Mouse (Mus musculus): ENCODE results near the gene Cenpa.

Cenpa gene

DNA sequence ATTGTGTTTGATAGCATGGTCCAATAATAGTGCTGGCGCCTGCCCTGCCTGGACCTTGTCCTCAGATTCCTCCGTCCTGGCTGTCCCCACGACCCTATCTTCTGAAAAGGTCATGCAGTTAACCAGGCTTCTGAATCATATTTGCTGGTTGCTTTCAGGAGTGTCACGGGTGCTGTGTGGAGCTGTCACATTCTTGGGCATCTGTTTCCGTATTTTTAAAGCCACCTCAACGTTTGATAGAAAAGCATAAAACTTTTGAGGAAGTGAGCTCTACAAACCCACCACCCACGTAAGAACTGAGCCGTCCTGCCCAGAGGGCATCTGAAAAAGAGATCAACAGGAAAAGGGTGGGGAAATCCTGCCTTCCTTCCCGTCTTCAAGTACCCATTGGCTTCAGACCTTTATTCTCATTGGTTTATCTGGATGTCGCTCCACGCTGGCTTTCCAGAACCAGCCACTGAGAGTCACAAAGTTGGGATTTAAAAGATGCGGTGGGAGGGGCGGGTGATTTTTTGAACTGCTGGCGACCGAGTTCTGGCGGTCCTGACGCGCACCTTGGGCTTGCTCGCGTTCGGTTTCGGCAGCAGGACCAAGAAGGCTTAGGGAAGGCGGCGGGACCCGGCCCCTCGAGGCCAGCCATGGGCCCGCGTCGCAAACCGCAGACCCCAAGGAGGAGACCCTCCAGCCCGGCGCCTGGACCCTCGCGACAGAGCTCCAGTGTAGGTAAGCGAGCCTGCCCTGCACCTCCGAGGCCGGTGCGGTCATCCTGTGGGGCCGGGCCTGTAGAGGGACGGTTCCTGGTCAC, at the start of gene Cenpa:
Gene Cenpa, plus strand, starts transcription at position 387 of the 805 bp plus-strand sequence.
- DNase-seq: peak; percentile 97

DNA sequence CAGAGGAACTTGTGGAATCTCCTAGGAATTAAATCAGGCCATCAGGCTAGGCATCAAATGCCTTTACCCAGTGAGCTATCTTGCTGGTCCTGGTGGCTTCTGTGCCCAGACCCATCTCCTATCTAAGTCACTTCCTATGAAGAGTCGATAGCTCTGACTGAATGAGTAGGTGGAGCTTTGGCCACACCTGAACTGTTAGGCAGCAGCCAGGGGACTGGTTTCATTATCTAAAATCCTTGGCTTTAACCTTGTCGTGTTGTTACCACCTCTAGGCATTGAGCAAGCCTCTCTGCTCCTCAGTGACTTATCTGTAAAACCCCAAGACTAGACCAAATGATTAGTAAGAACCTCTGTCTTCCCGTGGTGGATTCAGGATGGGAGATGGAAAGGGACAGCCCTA, 49.2 kb upstream of the Cenpa start:
- DNase-seq: no peak

DNA sequence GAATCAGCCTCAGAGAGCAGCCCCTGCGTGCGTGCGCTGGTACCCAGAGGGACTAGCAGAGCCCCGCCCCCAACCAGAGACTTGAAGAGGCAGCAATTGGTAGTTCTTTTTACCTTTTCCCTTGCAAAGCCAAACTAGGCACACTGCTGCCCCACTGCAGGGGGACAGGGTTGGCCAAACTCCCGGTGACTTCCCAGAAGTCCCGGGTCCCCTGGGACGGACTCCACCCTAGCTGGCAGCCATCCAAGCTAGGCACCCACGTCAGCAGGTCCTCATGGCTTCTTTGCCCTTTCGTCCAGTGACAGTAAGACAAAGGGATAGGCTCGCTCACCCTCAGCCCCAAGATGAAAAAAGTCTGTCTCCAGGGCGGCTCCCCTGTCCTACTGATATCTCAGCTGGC, 48.7 kb upstream of the Cenpa start:
- DNase-seq: peak; percentile 64

DNA sequence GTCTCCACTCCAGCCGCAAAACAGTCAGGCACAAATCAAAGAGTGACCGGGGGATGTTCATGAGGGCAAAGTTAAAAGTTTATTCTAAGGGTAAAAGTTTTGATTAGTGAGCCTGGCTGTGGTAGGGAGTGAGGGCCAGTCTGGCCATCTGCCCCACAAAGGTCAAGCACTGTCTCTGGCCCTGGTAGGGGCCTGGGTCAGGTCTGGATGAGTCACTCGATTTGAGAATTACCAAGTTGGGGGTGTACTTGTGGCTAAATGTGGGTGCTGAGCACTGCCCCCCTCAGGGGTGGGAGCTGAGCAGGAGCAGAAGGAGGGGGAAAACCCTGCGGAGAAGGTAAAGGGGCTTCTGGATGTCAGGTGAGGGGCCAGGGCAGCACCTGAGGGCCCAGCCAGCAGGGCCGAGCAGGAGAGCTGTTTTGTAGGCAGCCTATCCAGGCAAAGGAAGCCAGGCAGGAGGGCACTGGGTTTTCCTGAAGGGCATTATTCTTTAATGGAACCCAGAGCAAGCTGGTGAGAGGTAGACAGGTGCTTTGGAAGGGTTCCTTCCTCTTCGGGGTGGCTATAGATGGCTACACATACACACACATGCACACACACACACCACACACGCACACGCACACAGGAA, 48.1 kb upstream of the Cenpa start:
- no peak for DNase-seq

DNA sequence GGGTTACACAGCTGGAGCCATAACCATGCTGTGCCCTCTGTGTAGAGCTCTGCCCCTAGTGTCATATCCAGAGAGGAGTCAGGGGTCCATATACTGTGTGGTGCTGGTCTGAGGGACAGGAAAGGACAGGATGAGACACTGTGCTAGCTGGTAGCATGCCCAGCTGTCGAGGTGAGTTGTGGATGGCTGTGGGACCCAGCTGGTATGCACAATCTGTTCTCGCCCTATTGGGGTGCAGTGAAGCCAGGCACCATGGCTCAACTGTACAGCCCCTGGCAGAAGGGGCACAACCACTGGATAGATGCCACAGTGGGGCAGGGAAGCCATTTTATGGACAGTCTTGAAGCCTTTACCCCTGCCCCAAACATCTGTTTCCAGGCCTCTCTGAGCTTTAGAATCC, 47.4 kb upstream of the Cenpa start:
- DNase-seq: no peak

DNA sequence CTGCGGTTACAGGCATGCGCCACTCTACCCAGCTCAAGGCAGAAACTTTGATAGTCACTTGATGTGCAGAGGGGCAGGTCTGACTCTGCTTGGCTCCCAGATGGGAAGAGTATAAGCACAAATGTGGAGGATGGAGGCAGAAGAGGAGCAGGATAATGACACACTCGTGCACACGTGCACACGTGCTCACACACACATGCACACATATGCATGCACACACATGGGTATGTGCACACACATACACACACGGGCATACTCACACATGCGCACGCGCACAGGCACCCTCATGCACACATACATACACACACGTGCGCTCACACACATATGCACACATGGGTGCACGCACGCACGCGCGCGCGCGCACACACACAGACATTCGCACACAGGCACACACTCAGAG, 46.0 kb upstream of the Cenpa start:
- no peak for DNase-seq

DNA sequence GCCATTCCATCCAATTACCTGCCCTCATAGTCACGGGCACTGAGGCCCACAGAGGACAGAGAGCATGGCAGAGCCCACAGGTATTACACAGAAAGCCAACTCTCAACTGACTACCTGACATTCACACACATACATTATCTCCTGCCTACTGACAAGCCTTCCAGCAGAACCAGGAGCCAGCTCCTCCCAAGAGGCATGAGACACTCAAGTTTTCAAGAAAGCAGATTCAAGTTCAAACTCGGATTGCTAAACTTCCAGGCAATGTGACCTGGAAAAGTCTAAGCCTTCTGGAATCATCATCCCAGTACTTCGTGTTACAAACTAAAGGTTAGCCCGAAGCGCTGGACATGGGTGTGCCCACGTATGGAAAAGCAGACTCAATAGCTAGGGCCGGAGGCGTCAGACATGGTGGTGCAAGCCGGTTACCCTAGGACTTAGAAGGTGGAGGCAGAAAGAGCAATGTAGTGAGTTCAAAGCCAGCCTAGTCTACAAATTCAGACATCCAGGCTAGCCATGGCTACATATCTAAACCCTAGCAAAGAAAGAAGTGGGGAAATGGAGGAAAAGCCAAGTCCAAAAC, 45.3 kb upstream of the Cenpa start:
- DNase-seq: no peak

DNA sequence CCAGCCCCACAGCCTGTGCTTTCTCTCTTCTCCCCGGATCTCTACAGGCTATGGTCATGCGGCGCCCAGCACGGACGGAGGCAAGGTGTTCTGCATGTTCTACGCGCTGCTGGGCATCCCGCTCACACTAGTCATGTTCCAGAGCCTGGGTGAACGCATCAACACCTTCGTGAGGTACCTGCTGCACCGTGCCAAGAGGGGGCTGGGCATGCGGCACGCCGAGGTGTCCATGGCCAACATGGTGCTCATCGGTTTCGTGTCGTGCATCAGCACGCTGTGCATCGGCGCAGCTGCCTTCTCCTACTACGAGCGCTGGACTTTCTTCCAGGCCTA, 44.8 kb upstream of the Cenpa start:
- no peak for DNase-seq

DNA sequence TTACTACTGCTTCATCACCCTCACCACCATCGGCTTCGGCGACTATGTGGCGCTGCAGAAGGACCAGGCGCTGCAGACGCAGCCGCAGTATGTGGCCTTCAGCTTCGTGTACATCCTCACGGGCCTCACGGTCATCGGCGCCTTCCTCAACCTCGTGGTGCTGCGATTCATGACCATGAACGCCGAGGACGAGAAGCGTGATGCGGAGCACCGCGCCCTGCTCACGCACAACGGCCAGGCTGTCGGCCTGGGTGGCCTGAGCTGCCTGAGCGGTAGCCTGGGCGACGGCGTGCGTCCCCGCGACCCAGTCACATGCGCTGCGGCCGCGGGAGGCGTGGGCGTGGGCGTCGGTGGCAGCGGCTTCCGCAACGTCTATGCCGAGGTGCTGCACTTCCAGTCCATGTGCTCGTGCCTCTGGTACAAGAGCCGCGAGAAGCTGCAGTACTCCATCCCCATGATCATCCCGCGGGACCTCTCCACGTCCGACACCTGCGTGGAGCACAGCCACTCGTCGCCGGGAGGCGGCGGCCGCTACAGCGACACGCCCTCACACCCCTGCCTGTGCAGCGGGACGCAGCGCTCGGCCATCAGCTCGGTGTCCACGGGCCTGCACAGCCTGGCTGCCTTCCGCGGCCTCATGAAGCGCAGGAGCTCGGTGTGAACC, 44.3 kb upstream of the Cenpa start:
- peak; percentile 32 for DNase-seq

DNA sequence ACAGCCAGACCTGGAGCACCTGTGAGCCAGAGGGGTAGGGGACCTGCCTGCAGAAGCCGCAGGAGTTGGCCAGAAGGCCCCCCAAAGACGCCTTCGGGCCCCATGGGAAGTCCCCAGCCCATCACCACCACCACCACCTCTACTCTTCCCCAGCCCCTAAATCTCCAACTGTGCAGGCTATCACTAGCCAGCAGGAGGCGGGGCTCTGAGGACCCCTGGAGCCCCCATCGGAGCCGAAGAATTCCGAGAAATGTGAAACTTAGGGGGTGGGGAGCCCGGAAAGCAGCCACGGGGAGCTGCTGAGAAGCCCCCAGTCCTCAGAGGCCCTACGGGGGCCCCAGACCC, 43.8 kb upstream of the Cenpa start:
- DNase-seq: no peak

DNA sequence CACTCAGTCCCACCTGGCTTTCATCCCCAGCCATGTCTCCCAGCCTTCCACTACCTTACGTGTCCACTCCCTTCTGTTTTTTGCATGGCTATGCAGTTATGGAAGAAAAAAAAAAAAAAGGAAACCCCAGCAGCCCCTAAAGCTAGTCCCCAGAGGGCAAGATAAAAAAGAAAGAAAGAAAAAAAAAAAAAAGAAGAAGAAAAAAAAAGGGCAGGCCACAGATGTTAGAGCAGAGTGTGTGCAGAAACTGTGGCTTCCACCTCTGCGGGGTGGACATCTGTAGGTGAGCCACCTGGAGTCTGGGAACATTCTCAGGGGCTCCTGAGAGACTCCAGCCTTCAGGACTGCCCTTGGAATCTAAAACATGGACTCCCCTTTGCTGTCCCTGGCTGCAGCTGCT, 43.2 kb upstream of the Cenpa start:
- DNase-seq: no peak

DNA sequence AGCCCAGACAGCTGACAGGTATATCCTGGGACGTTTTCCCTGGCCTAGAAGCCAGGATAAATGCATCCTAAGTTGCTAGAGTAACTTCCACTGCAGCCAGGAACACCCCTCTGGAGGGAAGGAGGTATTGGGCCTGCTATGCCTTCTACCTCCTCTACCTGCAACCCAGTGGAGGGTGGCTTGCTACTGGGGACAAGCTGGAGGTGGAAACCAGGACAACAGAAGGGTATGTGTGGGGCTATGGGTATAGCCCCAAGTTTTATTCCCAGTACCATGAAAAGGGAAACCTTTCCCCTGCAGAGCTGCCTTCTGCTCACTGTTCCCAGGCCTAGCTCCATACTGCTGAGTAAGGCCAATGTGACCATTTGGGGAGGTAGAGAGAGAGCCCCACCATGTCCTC, 42.3 kb upstream of the Cenpa start:
- DNase-seq: no peak

DNA sequence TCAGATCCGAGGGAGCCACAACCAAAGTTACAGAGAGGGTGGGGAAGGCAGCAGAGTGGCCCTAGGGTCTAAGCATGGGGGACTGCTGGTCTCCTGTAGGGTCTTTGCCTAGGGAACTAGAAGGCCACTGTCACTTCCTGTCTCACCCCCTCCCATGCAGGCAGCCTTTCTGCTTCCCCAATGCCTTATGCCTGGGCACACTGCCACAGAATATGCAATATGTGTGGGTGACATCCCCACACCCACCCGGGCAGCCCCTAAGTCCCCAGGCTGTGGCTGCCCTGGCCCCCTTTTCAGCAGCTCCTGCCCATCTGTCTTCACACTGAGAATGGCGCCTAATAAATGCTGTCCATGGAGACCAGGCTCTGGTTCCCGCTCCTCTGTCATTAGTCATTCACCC, 41.7 kb upstream of the Cenpa start:
- peak; percentile 50 for DNase-seq

DNA sequence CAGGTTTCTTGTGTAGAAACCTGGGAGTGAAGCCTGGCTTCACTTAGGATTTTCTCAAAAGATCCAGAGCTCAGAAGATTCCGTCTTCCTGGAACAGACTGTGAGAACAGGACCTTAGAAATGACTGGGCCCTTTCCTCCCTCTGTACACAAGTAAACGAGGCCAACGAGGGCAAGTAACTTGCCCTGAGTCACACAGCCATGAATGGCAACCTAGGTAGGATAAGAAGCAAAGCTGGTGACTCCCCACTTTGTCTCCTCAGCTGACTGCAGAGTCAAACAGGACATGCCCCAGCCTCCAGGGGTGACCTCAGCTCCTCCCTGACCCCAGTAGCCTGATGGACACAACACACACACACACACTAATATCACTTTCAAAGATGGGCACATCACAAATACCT, 41.2 kb upstream of the Cenpa start:
- no peak for DNase-seq

DNA sequence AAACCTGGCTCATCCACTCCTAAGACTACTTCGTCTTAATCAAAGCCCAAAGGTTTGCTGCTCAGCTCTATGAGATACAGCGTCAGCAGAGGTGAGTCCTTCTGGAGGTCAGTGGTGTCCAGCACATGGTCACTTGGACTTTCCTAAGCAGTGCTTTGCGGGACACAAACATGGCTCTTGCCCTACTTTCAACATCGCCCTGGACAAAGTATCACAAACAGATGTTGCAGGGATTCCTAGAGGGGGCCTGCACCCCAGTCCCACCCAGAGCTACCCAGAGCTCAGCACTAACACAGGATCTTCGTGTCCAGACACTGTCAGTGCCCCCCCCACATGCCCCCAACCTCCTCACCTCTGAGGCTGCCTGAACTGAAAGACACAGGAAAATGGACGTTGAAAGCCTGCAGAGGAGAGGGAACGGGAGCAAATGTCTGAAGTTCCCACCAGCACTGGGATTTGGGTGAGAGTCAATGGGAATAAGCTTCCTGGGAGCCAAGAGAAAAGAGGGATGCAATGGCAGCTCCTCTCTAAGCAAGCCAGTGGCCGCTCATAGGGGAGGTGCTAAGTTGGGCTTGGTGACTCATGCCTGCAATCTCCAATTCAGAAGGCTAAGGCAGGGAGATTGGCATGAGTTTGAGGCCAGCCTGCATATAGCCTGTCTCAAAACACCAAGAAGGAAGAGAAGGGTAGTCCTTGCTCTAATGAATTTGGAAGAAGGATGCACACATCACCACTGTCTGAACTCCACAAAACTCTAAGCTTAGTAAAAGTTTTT, 40.1 kb upstream of the Cenpa start:
- no peak for DNase-seq

DNA sequence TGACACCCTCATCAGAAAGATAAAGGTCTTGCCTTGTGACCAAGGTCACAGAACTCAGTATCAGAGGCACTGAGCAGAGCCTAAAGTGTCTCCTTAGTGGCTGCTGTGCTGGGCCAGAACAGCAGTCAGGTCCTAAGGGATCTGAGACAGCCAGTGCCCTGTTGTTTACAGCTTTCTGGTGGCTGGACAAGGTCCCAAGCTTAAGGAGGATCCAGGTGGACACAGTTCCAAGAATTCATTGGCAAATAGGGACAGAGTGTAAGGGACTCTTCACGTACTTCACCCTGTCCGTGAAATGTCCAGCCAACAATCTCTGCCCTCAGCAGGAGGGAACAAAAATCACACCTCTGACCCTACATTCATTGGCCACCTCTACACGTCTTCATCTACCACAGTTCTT, 38.1 kb upstream of the Cenpa start:
- no peak for DNase-seq

DNA sequence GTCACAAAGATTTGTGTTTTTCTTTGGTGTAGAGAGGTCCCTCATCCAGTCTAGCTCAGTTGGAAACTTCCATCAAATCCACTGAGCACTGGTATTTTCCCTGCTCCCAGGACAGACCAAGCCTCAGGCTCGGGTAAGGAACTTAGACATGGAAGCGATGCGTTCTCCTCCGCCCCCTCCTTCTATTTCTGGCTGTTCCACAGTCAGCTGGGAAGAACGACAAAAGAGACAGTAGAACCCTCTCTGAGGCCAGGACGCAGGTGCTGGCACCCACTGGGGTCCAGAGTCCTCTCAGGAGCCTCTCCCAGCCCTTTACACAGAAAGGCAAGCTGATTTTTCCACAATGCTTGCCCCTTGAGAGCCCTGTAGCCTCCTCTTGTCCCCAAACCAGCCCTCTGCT, 36.2 kb upstream of the Cenpa start:
- no peak for DNase-seq

DNA sequence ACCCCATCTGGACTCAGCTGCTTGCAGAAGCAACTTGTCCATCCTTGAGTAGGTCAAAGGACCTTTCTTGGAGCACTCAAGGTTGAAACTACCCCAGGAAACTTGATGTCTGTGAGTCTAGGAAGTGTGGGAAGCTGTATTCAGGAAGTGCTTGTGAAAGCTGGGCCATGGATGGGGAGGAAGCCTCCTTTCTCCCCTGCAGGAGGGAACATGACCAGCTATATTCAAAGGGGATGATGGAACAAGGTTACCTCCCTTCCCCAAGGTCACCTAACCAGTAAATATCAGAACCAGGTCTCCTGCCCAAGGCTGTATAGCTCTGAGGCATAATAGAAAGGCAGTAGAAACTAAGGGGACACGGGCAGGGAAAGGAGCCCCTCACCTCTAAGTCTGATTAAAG, 34.4 kb upstream of the Cenpa start:
- no peak for DNase-seq

DNA sequence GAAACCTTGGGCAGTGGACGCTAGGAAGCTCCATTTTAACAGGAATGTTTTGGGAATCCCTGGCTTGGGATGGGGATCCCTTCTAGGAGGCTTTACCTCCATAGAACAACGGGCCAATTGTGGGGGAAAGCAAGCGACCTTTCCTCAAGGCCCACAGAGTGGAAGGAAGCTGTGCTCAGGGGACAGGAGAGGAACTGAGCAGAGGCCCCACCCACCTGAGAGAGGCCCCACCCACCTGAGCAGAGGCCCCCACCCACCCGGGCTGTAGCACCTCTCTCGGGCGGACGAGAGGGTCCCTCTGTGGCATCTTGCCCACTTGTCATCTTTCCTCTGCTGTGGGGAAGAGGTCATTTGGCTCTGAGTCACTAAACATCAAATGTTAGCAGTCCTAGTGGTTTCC, 29.6 kb upstream of the Cenpa start:
- peak; percentile 32 for DNase-seq

DNA sequence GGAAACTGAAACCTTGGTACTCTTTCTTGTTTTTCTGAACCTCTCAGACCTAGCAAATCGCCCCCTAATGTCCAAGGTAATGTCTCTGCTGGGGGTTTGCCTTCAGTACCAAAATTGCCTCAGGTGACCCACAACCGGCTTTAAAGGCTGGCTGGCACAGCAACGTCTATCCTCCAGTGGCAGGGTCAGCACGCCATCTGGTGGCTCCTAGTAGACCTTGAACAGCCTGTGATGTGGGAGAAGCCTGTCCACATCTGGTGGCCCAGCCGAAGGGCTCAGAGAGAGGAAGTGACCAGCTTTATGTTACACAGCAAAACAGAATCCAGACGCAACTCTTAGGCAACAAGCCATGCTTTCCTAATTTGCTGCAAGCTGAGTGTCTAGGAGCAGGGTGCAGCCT, 28.5 kb upstream of the Cenpa start:
- DNase-seq: peak; percentile 90

DNA sequence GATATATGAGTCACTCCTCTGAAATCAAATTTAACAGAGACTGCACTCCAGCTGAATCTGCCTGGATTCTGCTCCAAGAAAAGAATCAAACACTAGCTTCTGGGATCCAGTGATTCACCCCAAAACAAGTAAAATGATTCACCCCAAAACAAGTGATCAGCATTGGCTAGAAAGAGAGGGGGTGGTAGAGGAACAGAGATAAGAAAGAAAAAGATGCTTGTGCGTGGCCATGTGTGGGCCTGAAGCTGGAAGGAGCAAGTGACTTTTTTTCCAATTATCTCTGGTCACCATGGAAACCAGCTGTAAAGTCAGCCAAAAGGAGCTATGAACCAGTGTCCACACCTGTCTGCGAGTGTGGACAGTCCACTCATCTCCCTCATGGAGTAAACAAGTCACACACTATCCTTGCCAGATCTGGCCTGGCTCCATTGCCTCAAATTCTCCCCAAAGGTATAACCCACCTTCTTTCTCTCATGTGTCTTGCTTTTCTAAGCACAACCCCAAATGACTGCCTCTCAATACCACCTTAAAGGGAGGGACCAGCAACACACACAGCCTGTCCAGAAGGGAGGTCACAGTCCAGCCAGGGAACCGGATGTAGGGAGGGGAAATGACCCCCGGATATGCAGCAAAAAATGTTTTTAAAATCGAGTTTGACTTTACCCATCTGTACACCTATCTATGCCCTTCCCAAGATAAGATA, 22.9 kb upstream of the Cenpa start:
- DNase-seq: no peak

DNA sequence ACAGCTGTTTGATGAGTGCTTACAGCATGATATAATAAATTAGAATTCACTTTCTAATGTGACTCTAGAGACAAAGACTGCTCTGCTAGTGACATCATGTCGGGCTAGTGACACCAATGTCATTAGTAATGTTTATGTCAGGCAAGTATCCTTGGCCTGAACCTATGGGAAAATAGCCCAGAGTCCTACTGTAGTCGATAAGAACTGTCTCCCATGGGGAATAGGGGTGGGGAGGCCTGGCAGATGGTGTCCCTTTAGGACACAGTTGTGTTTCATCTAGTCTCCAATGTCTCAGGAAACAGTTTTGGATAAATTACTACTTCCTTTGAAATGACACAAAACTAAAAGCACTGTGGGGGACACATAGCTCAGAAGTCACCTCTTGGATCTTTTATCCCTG, 20.5 kb upstream of the Cenpa start:
- peak; percentile 61 for DNase-seq

DNA sequence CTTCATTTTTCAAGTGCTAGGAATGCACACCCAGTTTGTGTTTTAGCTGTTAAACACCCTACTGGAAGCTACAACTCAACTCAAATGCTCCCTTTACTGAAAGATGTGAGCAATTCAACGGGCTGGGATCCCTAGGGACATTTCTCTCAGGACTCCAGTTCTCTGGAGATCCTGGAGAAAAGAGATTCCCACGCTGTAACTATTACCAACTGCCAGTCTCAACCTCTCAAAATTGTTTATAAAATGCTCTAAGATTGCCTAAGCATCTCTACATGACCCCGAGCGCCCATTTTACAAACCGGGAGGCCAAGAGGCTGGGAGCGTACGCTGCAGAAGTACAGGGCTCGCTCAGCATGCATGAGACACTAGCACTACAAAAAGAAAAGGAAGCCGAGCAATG, 19.2 kb upstream of the Cenpa start:
- DNase-seq: no peak

Data from lung, postnatal 10 days (tissue).